Mouse (Mus musculus) intestine, embryonic 14.5 days (tissue): ENCODE data around the gene Prelp. TPM values are rescaled to one million over a fixed set of nuclear protein-coding genes. Genes with fewer than 3 reads are reported as not detected.

Source experiments
- ATAC-seq: fragments of 200-750 bp; cut with Nextera tagmentation; replicated peaks from 2 replicates; pipeline ENCODE4 v1.8.0; 2017; ENCODE audit warnings: low read depth, moderate number of reproducible peaks, moderate TSS enrichment, moderate library complexity; ENCODE audit not compliant: low FRiP score, low TSS enrichment
- DNase-seq: peaks from one replicate; pipeline ENCODE4 v3.0.0-alpha.2; 2018; ENCODE audit warnings: low spot score
- H3K27ac ChIP-seq: fragments of 300-500 bp; sonication (generic); 2 replicates; pipeline ENCODE4 v1.5.1; 2014; ENCODE audit warnings: low read depth, mild to moderate bottlenecking, control low read depth
- H3K27me3 ChIP-seq: fragments of 300-500 bp; sonication (generic); replicated peaks from 2 replicates; pipeline ENCODE4 v1.6.1; 2014; ENCODE audit warnings: low read length, control low read depth; ENCODE audit not compliant: control insufficient read depth, insufficient read depth
- H3K36me3 ChIP-seq: fragments of 300-500 bp; sonication (generic); 2 replicates; pipeline ENCODE4 v1.6.1; 2014; ENCODE audit warnings: low read length, control low read depth; ENCODE audit not compliant: control insufficient read depth, insufficient read depth
- H3K4me1 ChIP-seq: fragments of 300-500 bp; sonication (generic); replicated peaks from 2 replicates; pipeline ENCODE4 v1.6.1; 2014; ENCODE audit warnings: low read length, control low read depth, mixed read lengths; ENCODE audit not compliant: control insufficient read depth, insufficient read depth
- H3K4me2 ChIP-seq: fragments of 300-500 bp; sonication (generic); 2 replicates; pipeline ENCODE4 v1.6.1; 2014; ENCODE audit warnings: low read length
- H3K4me3 ChIP-seq: fragments of 300-500 bp; sonication (generic); 2 replicates; pipeline ENCODE4 v1.5.1; 2014; ENCODE audit warnings: low read depth, low read length, control low read depth, mixed read lengths
- H3K9ac ChIP-seq: fragments of 300-500 bp; sonication (generic); 2 replicates; pipeline ENCODE4 v1.6.1; 2014; ENCODE audit warnings: mild to moderate bottlenecking, low read length
- H3K9me3 ChIP-seq: fragments of 300-500 bp; sonication (generic); 2 replicates; pipeline ENCODE4 v1.6.1; 2016; ENCODE audit warnings: low read length, control low read depth; ENCODE audit not compliant: control insufficient read depth
- WGBS: fragments of 180-500 bp; shearing (Covaris S2); extraction: QIAGEN DNeasy Blood & Tissue Kit; methylation state at CpG from one replicate; pipeline ENCODE4 v1.1.7; 2014; 5-methylcytosine and 5-hydroxymethylcytosine counted together
- polyA plus RNA-seq: library from polyadenylated mRNA; unstranded; fragments of >200 nt; fragmentation: Nextera tagmentation; extraction: Ambion mirVana; gene quantifications from 2 replicates; pipeline ENCODE4 v1.2.1, GENCODE M21; 2014

Prelp gene
- polyA plus RNA-seq, 1 experiment from 2014 or later, result 1.9 TPM

DNA sequence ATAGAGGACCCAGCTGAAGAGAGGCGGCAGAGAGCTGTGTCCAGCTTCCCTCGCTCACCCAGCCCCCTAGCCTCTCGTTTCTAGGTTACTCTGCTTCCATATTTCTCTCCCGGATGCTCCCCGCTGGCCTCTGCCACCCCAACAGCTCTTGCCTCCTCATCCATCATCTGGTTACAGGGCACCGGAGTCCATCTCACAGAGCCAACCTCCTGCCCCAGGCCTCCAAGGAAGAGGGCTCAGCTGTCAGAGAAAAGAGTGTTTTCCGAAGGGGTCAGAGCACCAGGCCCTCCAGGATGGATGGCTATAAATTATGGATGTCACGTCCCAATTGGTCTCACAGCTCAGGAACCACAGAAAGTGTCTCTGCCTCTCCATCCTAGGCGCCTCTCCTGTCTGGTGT, 36.5 kb downstream of the Prelp start:
- Histone ChIP-seq H3K4me2 (no peak overlapping the region), H3K4me1 (peaks cover 36% of the 10 kb centered on the region), H3K27me3 (no peaks in the 10 kb centered on the region), H3K36me3 (no peaks in the 10 kb centered on the region), H3K9me3 (no peaks in the 10 kb centered on the region), H3K27ac (no peak overlapping the region), H3K9ac (no peak overlapping the region), H3K4me3 (no peak overlapping the region)
- DNase-seq (no peak), ATAC-seq (no peak)
- 51% methylated on average over 9 of the region's 9 CpGs for WGBS

- Histone ChIP-seq H3K4me1 (peaks cover 30% of the 10 kb centered on the region), H3K9me3 (no peaks in the 10 kb centered on the region), H3K4me3 (no peak overlapping the region), H3K36me3 (no peaks in the 10 kb centered on the region), H3K4me2 (no peak overlapping the region), H3K9ac (no peak overlapping the region), H3K27me3 (no peaks in the 10 kb centered on the region), H3K27ac (no peak overlapping the region)
- ATAC-seq (no peak), DNase-seq (no peak)
- 60% methylated on average over 6 of the region's 6 CpGs for WGBS
Observed at GRCm38 (mm10) chr1:133884090-133884489, 37.1 kb downstream of the Prelp start.

DNA sequence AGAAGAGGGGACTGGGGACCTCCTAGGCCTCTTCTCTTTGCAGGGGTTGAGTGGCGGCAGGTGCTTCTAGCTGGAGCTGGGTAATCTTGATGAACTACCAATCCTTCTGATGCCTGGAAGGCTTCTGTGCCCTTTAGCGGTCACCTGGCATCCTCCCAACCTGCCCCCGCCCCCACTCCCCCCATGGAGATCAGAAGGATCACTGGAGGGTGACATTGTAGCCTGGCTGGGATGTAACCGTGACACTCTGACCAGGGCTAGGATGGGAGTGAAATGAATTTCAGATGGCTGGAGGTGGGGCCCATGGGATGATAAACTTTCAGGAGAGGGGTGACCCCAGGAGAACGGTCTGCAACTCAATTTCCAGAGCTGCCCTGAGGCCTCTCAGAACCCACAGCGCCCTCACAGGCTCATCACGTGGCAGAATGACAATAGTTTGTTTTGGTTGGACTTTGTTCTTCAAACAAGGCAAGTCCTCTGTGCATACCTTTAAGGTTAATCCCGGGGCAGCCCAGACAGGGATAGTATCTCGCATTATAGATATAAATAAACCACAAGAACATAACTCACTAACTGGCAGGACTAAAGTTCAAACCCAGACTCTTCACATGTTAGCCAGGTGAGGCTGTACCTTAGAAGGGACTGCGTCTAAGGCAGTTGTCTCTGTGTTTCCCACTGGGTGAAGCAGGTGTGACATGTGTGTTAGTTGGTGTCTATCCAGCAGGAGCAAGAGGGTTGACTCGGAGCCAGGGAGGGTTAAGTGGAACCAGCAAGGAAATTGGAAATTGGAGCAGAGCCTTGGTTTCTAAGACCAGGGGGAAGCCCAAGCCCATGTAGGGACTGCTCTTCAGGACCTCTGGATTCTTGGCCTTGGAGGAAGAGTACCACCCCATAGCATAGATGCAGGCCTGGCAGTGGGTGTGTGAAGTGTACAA, 38.7 kb downstream of the Prelp start:
- H3K9me3 ChIP-seq, result no peaks in the 10 kb centered on the region
- H3K36me3 ChIP-seq, result no peaks in the 10 kb centered on the region
- no peaks in the 10 kb centered on the region for H3K27me3 ChIP-seq
- peaks cover 20% of the 10 kb centered on the region for H3K4me1 ChIP-seq
- ATAC-seq, result peak; percentile 68
- WGBS, result 44% methylated on average over 11 of the region's 11 CpGs
- H3K27ac ChIP-seq, result no peak overlapping the region
- no peak overlapping the region for H3K9ac ChIP-seq
- DNase-seq, result no peak
- H3K4me3 ChIP-seq, result no peak overlapping the region
- H3K4me2 ChIP-seq, result no peak overlapping the region

- no peaks in the 10 kb centered on the region for H3K9me3 ChIP-seq
- no peak overlapping the region for H3K27ac ChIP-seq
- 46% methylated on average over 6 of the region's 6 CpGs for WGBS
- no peaks in the 10 kb centered on the region for H3K27me3 ChIP-seq
- no peak overlapping the region for H3K9ac ChIP-seq
- H3K4me3 ChIP-seq, result no peak overlapping the region
- no peak overlapping the region for H3K4me2 ChIP-seq
- ATAC-seq (no peak), DNase-seq (no peak)
- H3K36me3 ChIP-seq, result no peaks in the 10 kb centered on the region
- peaks cover 13% of the 10 kb centered on the region; the same call in 1 of the 2 replicates for H3K4me1 ChIP-seq
Observed at GRCm38 (mm10) chr1:133881813-133882212, 39.4 kb downstream of the Prelp start.

- DNase-seq (no peak), ATAC-seq (no peak)
- Histone ChIP-seq H3K9ac (no peak overlapping the region), H3K4me3 (no peak overlapping the region), H3K4me1 (peaks cover 13% of the 10 kb centered on the region; the same call in 1 of the 2 replicates), H3K4me2 (no peak overlapping the region), H3K27ac (no peak overlapping the region), H3K36me3 (no peaks in the 10 kb centered on the region), H3K27me3 (no peaks in the 10 kb centered on the region), H3K9me3 (no peaks in the 10 kb centered on the region)
- WGBS, result 59% methylated on average over 12 of the region's 12 CpGs
Observed at GRCm38 (mm10) chr1:133878825-133879423, 42.3 kb downstream of the Prelp start.

DNA sequence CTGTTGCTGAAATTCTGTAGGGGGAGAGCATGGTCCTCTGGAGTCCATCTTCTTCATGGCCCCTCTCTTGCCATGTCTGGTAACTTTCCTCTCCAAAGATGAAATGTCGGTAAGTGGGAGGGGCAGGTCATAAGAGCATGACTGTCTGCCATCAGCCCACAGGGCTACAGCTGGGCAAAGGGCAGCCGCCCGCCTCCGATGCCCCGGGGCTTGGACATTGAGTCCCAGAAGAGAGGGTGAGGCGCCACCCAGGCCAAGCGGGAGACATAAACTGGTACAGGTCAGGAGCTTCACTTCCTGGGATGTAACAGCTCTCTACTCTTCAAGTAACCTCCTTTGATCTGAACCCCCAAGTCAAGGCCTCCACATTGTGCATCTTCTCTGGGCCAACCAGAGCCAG, 44.3 kb downstream of the Prelp start:
- 69% methylated on average over 7 of the region's 7 CpGs for WGBS
- DNase-seq, result no peak
- Histone ChIP-seq H3K27ac (no peak overlapping the region), H3K4me1 (0 out of 2 replicates have a peak, but pooled peaks cover 3% of the 10 kb centered on the region), H3K36me3 (no peaks in the 10 kb centered on the region), H3K27me3 (no peaks in the 10 kb centered on the region), H3K4me2 (no peak overlapping the region), H3K4me3 (no peak overlapping the region), H3K9ac (no peak overlapping the region), H3K9me3 (no peaks in the 10 kb centered on the region)
- no peak for ATAC-seq

DNA sequence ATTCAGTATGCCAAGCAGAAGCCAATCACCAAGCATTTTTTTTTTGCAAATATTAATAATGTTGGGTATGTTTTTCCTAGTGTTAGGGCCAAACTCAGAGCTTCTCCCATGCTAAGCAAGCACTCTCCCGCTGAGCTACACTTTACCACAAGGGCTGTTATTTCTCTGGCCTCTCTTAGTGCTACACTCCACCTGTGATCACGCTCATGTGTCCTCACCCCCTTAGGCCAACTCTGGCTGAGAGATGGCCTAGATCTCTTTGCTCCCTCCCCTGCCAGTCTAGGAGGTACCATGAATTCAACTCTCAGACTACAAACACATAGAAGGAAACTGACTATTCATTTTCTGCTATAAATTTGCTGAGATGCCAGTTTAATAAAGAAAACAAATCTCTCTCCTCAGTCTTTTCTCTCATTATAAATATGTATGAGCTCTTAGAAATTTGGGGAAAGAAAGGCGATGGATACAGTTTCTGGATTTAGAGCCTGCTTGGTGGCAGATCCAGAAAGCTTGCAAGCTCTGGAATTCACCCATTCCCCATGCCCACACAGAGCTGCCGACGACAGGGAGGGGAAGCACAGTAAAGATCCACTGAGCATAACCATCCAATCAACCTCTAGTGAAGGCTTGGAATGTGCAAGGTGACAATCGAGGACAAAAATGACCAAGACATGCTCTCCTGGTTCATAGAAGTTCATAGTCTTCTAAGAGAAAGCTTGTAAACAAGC, 48.0 kb downstream of the Prelp start:
- Histone ChIP-seq H3K9me3 (no peaks in the 10 kb centered on the region), H3K27me3 (no peaks in the 10 kb centered on the region)
- ATAC-seq, result no peak

DNA sequence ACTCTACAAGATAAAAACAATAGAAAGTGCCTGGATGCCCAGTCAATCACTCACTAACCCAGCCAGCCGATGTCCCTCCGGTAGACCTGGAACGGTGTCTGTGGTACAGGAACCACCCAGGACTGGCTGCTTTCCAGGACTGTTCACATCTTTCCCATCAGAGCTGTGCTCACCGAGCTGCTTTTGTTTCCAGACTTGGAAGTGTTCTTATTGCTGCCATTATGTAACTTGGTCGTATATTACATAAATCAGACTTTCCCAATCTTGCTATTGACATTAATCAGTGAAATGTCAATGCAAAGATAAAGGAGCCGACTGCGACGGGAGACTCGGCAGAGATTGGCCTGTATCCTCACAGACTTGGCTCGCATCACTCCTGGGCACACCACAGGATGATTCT, 50.0 kb downstream of the Prelp start:
- no peaks in the 10 kb centered on the region for H3K36me3 ChIP-seq
- 71% methylated on average over 10 of the region's 10 CpGs for WGBS

More for the DNA sequence above, 48.0 kb downstream of the Prelp start:
- H3K4me1 ChIP-seq, result no peaks in the 10 kb centered on the region
- WGBS, result 85% methylated on average over 6 of the region's 6 CpGs
- H3K9ac ChIP-seq, result no peak overlapping the region
- H3K27ac ChIP-seq, result no peak overlapping the region
- H3K4me3 ChIP-seq, result no peak overlapping the region
- no peaks in the 10 kb centered on the region for H3K36me3 ChIP-seq
- DNase-seq, result no peak
- H3K4me2 ChIP-seq, result no peak overlapping the region

More for the DNA sequence above, 50.0 kb downstream of the Prelp start:
- Histone ChIP-seq H3K4me2 (no peak overlapping the region), H3K9ac (no peak overlapping the region), H3K4me1 (no peaks in the 10 kb centered on the region), H3K27me3 (no peaks in the 10 kb centered on the region), H3K4me3 (no peak overlapping the region), H3K27ac (no peak overlapping the region), H3K9me3 (no peaks in the 10 kb centered on the region)
- ATAC-seq (no peak), DNase-seq (no peak)
